ENCODE assay signal across 10 mouse cellular contexts in the genomic region with DNA sequence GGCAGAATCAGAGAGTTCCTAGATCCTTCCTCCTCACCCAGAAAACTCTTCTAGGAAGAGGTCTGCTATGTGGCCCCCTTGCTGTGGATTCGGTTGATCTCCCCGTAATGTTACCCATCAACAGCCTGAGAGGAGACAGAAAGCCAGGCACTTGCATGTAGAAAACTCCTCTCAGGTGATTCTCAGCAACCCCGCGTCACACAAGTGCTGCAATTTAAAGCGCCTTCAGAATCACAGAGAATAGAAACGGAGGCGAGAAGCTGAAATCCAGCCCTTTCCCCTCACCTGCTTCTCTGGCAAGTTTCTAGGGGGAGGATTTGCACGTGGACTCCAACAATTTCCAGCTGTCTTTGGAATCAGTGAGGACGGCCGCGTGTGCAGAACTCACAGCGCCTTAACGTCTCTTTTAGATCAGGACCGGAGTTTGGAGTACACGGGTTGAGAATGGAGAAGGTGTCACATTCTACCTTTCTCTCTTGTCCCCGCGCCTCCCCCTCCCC. TPM values are rescaled to one million over a fixed set of nuclear protein-coding genes. Genes with fewer than 3 reads are reported as not detected.
DNase-seq lines count a peak whose midpoint lies in the region; ATAC-seq and TF ChIP-seq lines count a peak whose summit lies in the region.
"Had no signal": no experiment of that assay in that cellular context is flagged by ENCODE, and none has a peak within 500 bp of the region (broad histone marks: within the 10 kb centered on the region; RNA-seq: fewer than 3 reads in every experiment).

No protein-coding gene starts in this region.

- no peak overlapping the region for H3K27ac ChIP-seq in kidney, embryonic 14.5 days (ENCODE audit: low read depth, low read length)
- no peak overlapping the region for H3K27ac ChIP-seq in hindbrain, embryonic 12.5 days
- no peak overlapping the region for H3K27ac ChIP-seq in midbrain, embryonic 11.5 days (ENCODE audit: low read depth, low read length)
- H3K27ac ChIP-seq in gastrocnemius, adult 2 months: no peak overlapping the region

- intact Hi-C loops in gastrocnemius, adult 2 months (cut with DNase I): loop anchor here (5.0 kb wide), 1 partner anchor 51 kb away; a partner anchor contains a TSS

- TF ChIP-seq POLR2A in brain, embryonic 14.5 days (IDR thresholded peaks at IDR 0.05; ENCODE audit: borderline replicate concordance, extremely low read depth, insufficient read depth, insufficient read length, poor library complexity, severe bottlenecking): no peak

- peak overlapping the region; percentile 53 for H3K4me3 ChIP-seq in kidney, embryonic 14.5 days (ENCODE audit: low read length)
- H3K4me3 ChIP-seq in hindbrain, embryonic 12.5 days: peak overlapping the region; percentile 41; the same call in 1 of the 2 replicates
- no peak overlapping the region; the same call in 1 of the 2 replicates for H3K4me3 ChIP-seq in midbrain, embryonic 11.5 days (ENCODE audit: low read depth, low read length)
- H3K4me3 ChIP-seq in gastrocnemius, adult 2 months: no peak overlapping the region

- peaks cover 55% of the 10 kb centered on the region for H3K27me3 ChIP-seq in kidney, embryonic 14.5 days (ENCODE audit: control insufficient read depth, insufficient read depth, low read length)
- peaks cover 77% of the 10 kb centered on the region for H3K27me3 ChIP-seq in hindbrain, embryonic 12.5 days
- peaks cover 52% of the 10 kb centered on the region for H3K27me3 ChIP-seq in midbrain, embryonic 11.5 days (ENCODE audit: control insufficient read depth, insufficient read depth, low read length)

- no peak for TF ChIP-seq CTCF in brain, embryonic 14.5 days (IDR thresholded peaks at IDR 0.05; ENCODE audit: borderline replicate concordance, extremely low read depth, insufficient read depth, insufficient read length)
- TF ChIP-seq CTCF in gastrocnemius, adult 2 months (IDR thresholded peaks at IDR 0.05): no peak

- no peak for DNase-seq in kidney, adult 8-10 months
- DNase-seq in brain, embryonic 14.5 days (ENCODE audit: low read depth): peak; percentile 25
- DNase-seq in midbrain, embryonic 11.5 days (ENCODE audit: low spot score, missing footprints): peak; percentile 92
- DNase-seq in gastrocnemius, adult 2 months: no peak
- DNase-seq in MN1 (ENCODE audit: low spot score): no peak
- DNase-seq in right cerebral cortex, postnatal 25 days: no peak

- peaks cover 30% of the 10 kb centered on the region for H3K4me1 ChIP-seq in kidney, embryonic 14.5 days (ENCODE audit: control insufficient read depth, insufficient read depth, low read length)
- peaks cover 38% of the 10 kb centered on the region for H3K4me1 ChIP-seq in hindbrain, embryonic 12.5 days
- peaks cover 26% of the 10 kb centered on the region for H3K4me1 ChIP-seq in midbrain, embryonic 11.5 days (ENCODE audit: control insufficient read depth, insufficient read depth, low read length)

- WGBS in kidney, embryonic 14.5 days: under 1% methylated on average over 17 of the region's 17 CpGs
- under 1% methylated on average over 17 of the region's 17 CpGs for WGBS in hindbrain, embryonic 12.5 days
- under 1% methylated on average over 17 of the region's 17 CpGs for WGBS in midbrain, embryonic 11.5 days

- H3K9me3 ChIP-seq in kidney, embryonic 14.5 days (ENCODE audit: control insufficient read depth, low read length): no peaks in the 10 kb centered on the region
- no peaks in the 10 kb centered on the region for H3K9me3 ChIP-seq in hindbrain, embryonic 12.5 days (replicated peaks)
- no peaks in the 10 kb centered on the region for H3K9me3 ChIP-seq in midbrain, embryonic 11.5 days (ENCODE audit: control insufficient read depth, low read length)

- H3K4me2 ChIP-seq in kidney, embryonic 14.5 days (replicated peaks; ENCODE audit: low read depth, low read length): peak overlapping the region; percentile 96; the same call in 1 of the 2 replicates
- H3K4me2 ChIP-seq in hindbrain, embryonic 12.5 days (replicated peaks): peak overlapping the region; percentile 84
- H3K4me2 ChIP-seq in midbrain, embryonic 11.5 days: peak overlapping the region; percentile 94

- no peak for ATAC-seq in kidney, embryonic 14.5 days (ENCODE audit: low FRiP score, low TSS enrichment)
- ATAC-seq in hindbrain, embryonic 12.5 days (ENCODE audit: low FRiP score): no peak
- ATAC-seq in midbrain, embryonic 11.5 days (ENCODE audit: low FRiP score): no peak

- peak overlapping the region; percentile 4; the same call in 1 of the 2 replicates for H3K9ac ChIP-seq in kidney, embryonic 14.5 days (ENCODE audit: low read depth, low read length)
- no peak overlapping the region for H3K9ac ChIP-seq in hindbrain, embryonic 12.5 days
- H3K9ac ChIP-seq in midbrain, embryonic 11.5 days (ENCODE audit: low read length): no peak overlapping the region

- H3K36me3 ChIP-seq in kidney, embryonic 14.5 days (ENCODE audit: control insufficient read depth, insufficient read depth, low read length): no peaks in the 10 kb centered on the region
- H3K36me3 ChIP-seq in hindbrain, embryonic 12.5 days: no peaks in the 10 kb centered on the region
- no peaks in the 10 kb centered on the region for H3K36me3 ChIP-seq in midbrain, embryonic 11.5 days (ENCODE audit: control insufficient read depth, insufficient read depth, low read length)
- H3K36me3 ChIP-seq: G1E had no signal

RNA-seq across cellular contexts. Expression of a gene that starts 1.1 kb away (rescaled TPM):
- polyA plus RNA-seq in kidney, embryonic 14.5 days (2014; fragmentation: Nextera tagmentation; extraction: Ambion mirVana): 0.17 and 0.55 TPM in 2 replicates
- 3.0 and 3.8 TPM in 2 replicates for polyA plus RNA-seq in brain, embryonic 14.5 days (2012; rRNA removed)
- polyA plus RNA-seq in hindbrain, embryonic 12.5 days (2016; fragmentation: Nextera tagmentation; extraction: Ambion mirVana): 2.8 and 3.7 TPM in 2 replicates
- 0.39 and 0.68 TPM in 2 replicates for polyA plus RNA-seq in midbrain, embryonic 11.5 days (2014; fragmentation: Nextera tagmentation; extraction: Ambion mirVana)
- total RNA-seq in gastrocnemius, adult 2 months (2021): not detected
- polyA plus RNA-seq: G1E had no signal

RNA-seq across cellular contexts. Expression of a gene that starts 7.1 kb away (rescaled TPM):
- not detected in 2 replicates for polyA plus RNA-seq in kidney, embryonic 14.5 days (2014; fragmentation: Nextera tagmentation; extraction: Ambion mirVana)
- polyA plus RNA-seq in brain, embryonic 14.5 days (2012; rRNA removed): 0.85 and 1.1 TPM in 2 replicates
- polyA plus RNA-seq in hindbrain, embryonic 12.5 days (2016; fragmentation: Nextera tagmentation; extraction: Ambion mirVana): 1.6 and 1.7 TPM in 2 replicates
- polyA plus RNA-seq in midbrain, embryonic 11.5 days (2014; fragmentation: Nextera tagmentation; extraction: Ambion mirVana): 0.12 TPM in 2 replicates
- total RNA-seq in gastrocnemius, adult 2 months (2021): not detected
- polyA plus RNA-seq: G1E had no signal

RNA-seq across cellular contexts. Expression of a gene that starts 48.4 kb away (rescaled TPM):
- not detected in 2 replicates for polyA plus RNA-seq in kidney, embryonic 14.5 days (2014; fragmentation: Nextera tagmentation; extraction: Ambion mirVana)
- polyA plus RNA-seq in brain, embryonic 14.5 days (2012; rRNA removed): 0.86 and 1.1 TPM in 2 replicates
- 0.68 and 2.1 TPM in 2 replicates for polyA plus RNA-seq in hindbrain, embryonic 12.5 days (2016; fragmentation: Nextera tagmentation; extraction: Ambion mirVana)
- polyA plus RNA-seq in midbrain, embryonic 11.5 days (2014; fragmentation: Nextera tagmentation; extraction: Ambion mirVana): not detected in 2 replicates
- not detected for total RNA-seq in gastrocnemius, adult 2 months (2021)
- total RNA-seq: G1E; left cerebral cortex, postnatal 10 days had no signal
- polyA plus RNA-seq: G1E had no signal

RNA-seq across cellular contexts. Expression of a gene that starts 59.2 kb away (rescaled TPM):
- 14.7 and 24.8 TPM in 2 replicates for polyA plus RNA-seq in kidney, embryonic 14.5 days (2014; fragmentation: Nextera tagmentation; extraction: Ambion mirVana)
- 13.7 and 18.9 TPM in 2 replicates for polyA plus RNA-seq in brain, embryonic 14.5 days (2012; rRNA removed)
- polyA plus RNA-seq in hindbrain, embryonic 12.5 days (2016; fragmentation: Nextera tagmentation; extraction: Ambion mirVana): 37.1 and 38.1 TPM in 2 replicates
- 32.1 and 36.8 TPM in 2 replicates for polyA plus RNA-seq in midbrain, embryonic 11.5 days (2014; fragmentation: Nextera tagmentation; extraction: Ambion mirVana)
- 10 to 100 TPM; 13.4 to 16.0 TPM for total RNA-seq in gastrocnemius, adult 2 months (2021)

RNA-seq across cellular contexts. Expression of a gene that starts 59.3 kb away (rescaled TPM):
- polyA plus RNA-seq in kidney, embryonic 14.5 days (2014; fragmentation: Nextera tagmentation; extraction: Ambion mirVana): 60.5 and 86.4 TPM in 2 replicates
- 47.8 and 56.2 TPM in 2 replicates for polyA plus RNA-seq in brain, embryonic 14.5 days (2012; rRNA removed)
- polyA plus RNA-seq in hindbrain, embryonic 12.5 days (2016; fragmentation: Nextera tagmentation; extraction: Ambion mirVana): 83.4 and 90.4 TPM in 2 replicates
- 104 and 115 TPM in 2 replicates for polyA plus RNA-seq in midbrain, embryonic 11.5 days (2014; fragmentation: Nextera tagmentation; extraction: Ambion mirVana)
- 10 to 100 TPM; 29.5 to 31.1 TPM for total RNA-seq in gastrocnemius, adult 2 months (2021)

Comparison
In these comparisons a context has a peak if more than half of its experiments do, and no peak if none do; other contexts are left out.
1. H3K4me3 ChIP-seq: peak in kidney, embryonic 14.5 days (single experiment) and hindbrain, embryonic 12.5 days (single experiment); none in midbrain, embryonic 11.5 days (single experiment) and gastrocnemius, adult 2 months (single experiment).
2. DNase-seq: peak in brain, embryonic 14.5 days (single experiment) and midbrain, embryonic 11.5 days (single experiment); none in kidney, adult 8-10 months (0 of 2), gastrocnemius, adult 2 months (single experiment), MN1 (single experiment) and right cerebral cortex, postnatal 25 days (single experiment).
3. Peak in every context shown above with its lines, with median percentiles within 50 percentile points of each other: H3K4me2 ChIP-seq.